8 mouse cellular contexts compared by ENCODE assay signal in the genomic region with DNA sequence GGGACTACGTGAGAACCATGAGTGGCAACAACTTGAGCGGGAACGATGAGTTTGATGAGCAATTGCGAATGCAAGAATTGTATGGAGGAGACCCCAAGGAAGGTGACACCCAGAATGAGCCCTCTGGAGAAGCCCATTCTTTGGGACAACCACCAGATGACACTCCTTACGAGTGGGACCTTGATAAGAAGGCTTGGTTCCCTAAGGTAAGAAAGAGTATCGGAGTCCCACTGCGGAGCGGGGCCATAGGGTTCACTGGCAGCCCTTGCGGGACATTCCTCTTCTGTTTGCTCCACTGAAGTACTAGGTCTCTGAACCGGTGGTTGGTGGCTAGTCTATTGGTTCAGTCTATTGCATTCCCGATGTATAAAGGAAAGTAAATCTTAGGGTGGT. TPM values are rescaled to one million over a fixed set of nuclear protein-coding genes. Genes with fewer than 3 reads are reported as not detected.
DNase-seq lines count a peak whose midpoint lies in the region; ATAC-seq and TF ChIP-seq lines count a peak whose summit lies in the region.

No protein-coding gene starts in this region.

- peak overlapping the region; percentile 51 for H3K4me3 ChIP-seq in lung, postnatal 0 days (ENCODE audit: low read depth, low read length)
- H3K4me3 ChIP-seq in limb, embryonic 14.5 days (replicated peaks; ENCODE audit: low read length): peak overlapping the region; percentile 50
- peak overlapping the region; percentile 45 for H3K4me3 ChIP-seq in stomach, embryonic 14.5 days (ENCODE audit: low read depth, low read length)

- H3K4me1 ChIP-seq in lung, postnatal 0 days (ENCODE audit: insufficient read depth, low read depth, low read length): no peaks in the 10 kb centered on the region
- H3K4me1 ChIP-seq in limb, embryonic 14.5 days (ENCODE audit: control insufficient read depth, insufficient read depth, low read length): no peaks in the 10 kb centered on the region
- H3K4me1 ChIP-seq in stomach, embryonic 14.5 days (ENCODE audit: control insufficient read depth, insufficient read depth, low read length): no peaks in the 10 kb centered on the region

- no peak for TF ChIP-seq EP300 in lung, postnatal 0 days (IDR thresholded peaks at IDR 0.05)

- no peaks in the 10 kb centered on the region for H3K27me3 ChIP-seq in lung, postnatal 0 days (replicated peaks; ENCODE audit: insufficient read depth, low read length)
- no peaks in the 10 kb centered on the region for H3K27me3 ChIP-seq in limb, embryonic 14.5 days (ENCODE audit: control insufficient read depth, insufficient read depth, low read length)
- H3K27me3 ChIP-seq in stomach, embryonic 14.5 days (ENCODE audit: control insufficient read depth, insufficient read depth, low read length): no peaks in the 10 kb centered on the region

- no peak for TF ChIP-seq CTCF in lung, postnatal 0 days (IDR thresholded peaks at IDR 0.05)

- peak overlapping the region; percentile 90 for H3K27ac ChIP-seq in lung, postnatal 0 days (ENCODE audit: low read length)
- H3K27ac ChIP-seq in limb, embryonic 14.5 days (replicated peaks; ENCODE audit: low read depth, low read length): no peak overlapping the region; the same call in 1 of the 2 replicates
- no peak overlapping the region for H3K27ac ChIP-seq in stomach, embryonic 14.5 days (ENCODE audit: low read length)

- no peak for TF ChIP-seq POLR2A in limb, embryonic 14.5 days (IDR thresholded peaks at IDR 0.05; ENCODE audit: borderline replicate concordance, extremely low read depth, insufficient read depth, insufficient read length)

- peak overlapping the region; percentile 62 for H3K4me2 ChIP-seq in lung, postnatal 0 days (replicated peaks; ENCODE audit: low read depth, low read length)
- H3K4me2 ChIP-seq in limb, embryonic 14.5 days (replicated peaks; ENCODE audit: low read depth, low read length, severe bottlenecking): peak overlapping the region; percentile 47
- peak overlapping the region; percentile 53 for H3K4me2 ChIP-seq in stomach, embryonic 14.5 days (replicated peaks; ENCODE audit: low read depth, low read length)

- peak; percentile 11; the same call in 1 of the 2 replicates for ATAC-seq in lung, postnatal 0 days
- ATAC-seq in erythroblast, adult 5-6 weeks (replicated peaks; ENCODE audit: low FRiP score, poor library complexity, severe bottlenecking): 0 out of 2 replicates have a peak, but pooled peaks have one; percentile 11
- peak; percentile 1; the same call in 1 of the 2 replicates for ATAC-seq in limb, embryonic 14.5 days (ENCODE audit: low FRiP score, low read depth)
- no peak for ATAC-seq in stomach, embryonic 14.5 days (ENCODE audit: insufficient number of reproducible peaks, insufficient read depth, low FRiP score, low read depth)

- peak; percentile 6 for DNase-seq in lung, postnatal 0 days (ENCODE audit: low spot score)
- no peak for DNase-seq in lung, postnatal 10 days
- no peak for DNase-seq in limb, embryonic 14.5 days (ENCODE audit: low spot score)
- no peak for DNase-seq in layer of hippocampus, adult 11-12 months (ENCODE audit: low spot score)
- no peak for DNase-seq in kidney, postnatal 10 days
- DNase-seq in embryo, embryonic 9.5 days (ENCODE audit: extremely low spot score): no peak

- no peaks in the 10 kb centered on the region for H3K9me3 ChIP-seq in lung, postnatal 0 days (ENCODE audit: low read length)
- H3K9me3 ChIP-seq in limb, embryonic 14.5 days (ENCODE audit: control insufficient read depth, low read length): no peaks in the 10 kb centered on the region
- no peaks in the 10 kb centered on the region for H3K9me3 ChIP-seq in stomach, embryonic 14.5 days (ENCODE audit: control insufficient read depth, low read depth, low read length)

- H3K9ac ChIP-seq in lung, postnatal 0 days (replicated peaks; ENCODE audit: low read depth): 0 out of 2 replicates have a peak overlapping the region, but pooled peaks have one; percentile 12
- peak overlapping the region; percentile 78 for H3K9ac ChIP-seq in limb, embryonic 14.5 days (ENCODE audit: low read depth, low read length, severe bottlenecking)
- peak overlapping the region; percentile 63; the same call in 1 of the 2 replicates for H3K9ac ChIP-seq in stomach, embryonic 14.5 days (replicated peaks; ENCODE audit: low read depth, low read length)

- H3K36me3 ChIP-seq in lung, postnatal 0 days (ENCODE audit: insufficient read depth, low read length): no peaks in the 10 kb centered on the region
- H3K36me3 ChIP-seq in limb, embryonic 14.5 days (ENCODE audit: control insufficient read depth, insufficient read depth, low read length): peaks cover 13% of the 10 kb centered on the region
- H3K36me3 ChIP-seq in stomach, embryonic 14.5 days (ENCODE audit: control insufficient read depth, insufficient read depth, low read length): 0 out of 2 replicates have a peak, but pooled peaks cover 2% of the 10 kb centered on the region

- WGBS in lung, postnatal 0 days: 17% methylated on average over 11 of the region's 11 CpGs
- 29% methylated on average over 11 of the region's 11 CpGs for WGBS in limb, embryonic 14.5 days
- WGBS in stomach, embryonic 14.5 days: 24% methylated on average over 11 of the region's 11 CpGs

RNA-seq across cellular contexts. Expression of a gene that starts 0.6 kb away (rescaled TPM):
- polyA plus RNA-seq in lung, postnatal 0 days (2015; fragmentation: Nextera tagmentation; extraction: Ambion mirVana): 46.3 and 47.8 TPM in 2 replicates
- 11.1 and 11.3 TPM in 2 replicates for total RNA-seq in erythroblast, adult 5-6 weeks (2015; ENCODE audit: low replicate concordance)
- total RNA-seq in erythroblast, adult 5-6 weeks (2017; ENCODE audit: low replicate concordance): 18.3 and 19.1 TPM in 2 replicates
- 30.5 and 40.4 TPM in 2 replicates for polyA plus RNA-seq in limb, embryonic 14.5 days (2012; rRNA removed)
- 73.5 and 79.9 TPM in 2 replicates for polyA plus RNA-seq in limb, embryonic 14.5 days (2014; fragmentation: Nextera tagmentation; extraction: Ambion mirVana)
- 73.3 and 77.8 TPM in 2 replicates for polyA plus RNA-seq in stomach, embryonic 14.5 days (2014; fragmentation: Nextera tagmentation; extraction: Ambion mirVana)

RNA-seq across cellular contexts. Expression of a gene that starts 11.1 kb away (rescaled TPM):
- polyA plus RNA-seq in lung, postnatal 0 days (2015; fragmentation: Nextera tagmentation; extraction: Ambion mirVana): not detected in 2 replicates
- not detected in 2 replicates for total RNA-seq in erythroblast, adult 5-6 weeks (2015; ENCODE audit: low replicate concordance)
- not detected in 2 replicates for total RNA-seq in erythroblast, adult 5-6 weeks (2017; ENCODE audit: low replicate concordance)
- not detected in 2 replicates for polyA plus RNA-seq in limb, embryonic 14.5 days (2012; rRNA removed)
- not detected in 2 replicates for polyA plus RNA-seq in limb, embryonic 14.5 days (2014; fragmentation: Nextera tagmentation; extraction: Ambion mirVana)
- polyA plus RNA-seq in stomach, embryonic 14.5 days (2014; fragmentation: Nextera tagmentation; extraction: Ambion mirVana): not detected in 2 replicates

RNA-seq across cellular contexts. Expression of a gene that starts 33.9 kb away (rescaled TPM):
- polyA plus RNA-seq in lung, postnatal 0 days (2015; fragmentation: Nextera tagmentation; extraction: Ambion mirVana): 0.17 and 0.20 TPM in 2 replicates
- total RNA-seq in erythroblast, adult 5-6 weeks (2015; ENCODE audit: low replicate concordance): not detected in 2 replicates
- total RNA-seq in erythroblast, adult 5-6 weeks (2017; ENCODE audit: low replicate concordance): not detected in 2 replicates
- 0.06 and 0.16 TPM in 2 replicates for polyA plus RNA-seq in limb, embryonic 14.5 days (2012; rRNA removed)
- polyA plus RNA-seq in limb, embryonic 14.5 days (2014; fragmentation: Nextera tagmentation; extraction: Ambion mirVana): 0.57 and 0.63 TPM in 2 replicates
- polyA plus RNA-seq in stomach, embryonic 14.5 days (2014; fragmentation: Nextera tagmentation; extraction: Ambion mirVana): not detected in 2 replicates

Comparison
In these comparisons a context has a peak if more than half of its experiments do, and no peak if none do; other contexts are left out.
1. H3K9ac ChIP-seq: peak in every context shown above with its lines; median percentile 78 in limb, embryonic 14.5 days; 63 in stomach, embryonic 14.5 days; 12 in lung, postnatal 0 days.